Mouse (Mus musculus) ES-E14 (cell line): ENCODE measurements around the gene Dll3. TPM values are rescaled to one million over a fixed set of nuclear protein-coding genes. Genes with fewer than 3 reads are reported as not detected.
"Not testable (repeated sequence)": the region's sequence is repeated elsewhere in the genome, so short reads cannot be mapped to it uniquely, and the experiment has no call there.

Source experiments
- DNase-seq: peaks from one replicate; pipeline ENCODE4 v3.0.0-alpha.2; 2013; ENCODE audit warnings: low read depth, low spot score
- H3K27ac ChIP-seq: 2 replicates; pipeline ENCODE4 v1.5.1; 2012; ENCODE audit warnings: low read depth, mild to moderate bottlenecking, low read length, moderate library complexity, mixed read lengths; ENCODE audit not compliant: poor library complexity, insufficient read depth, severe bottlenecking
- H3K36me3 ChIP-seq: 2 replicates; pipeline ENCODE4 v1.6.1; 2012; ENCODE audit warnings: mild to moderate bottlenecking, low read length, moderate library complexity, mixed read lengths; ENCODE audit not compliant: control insufficient read depth, poor library complexity, insufficient read depth, severe bottlenecking
- H3K4me1 ChIP-seq, 2 experiments: fragments of 150-350 bp in 1 of 2; sonication (generic) in 1 of 2; 2 replicates each; pipeline ENCODE4 v1.6.1; 2012; ENCODE audit warnings: low read length in 2 of 2, mild to moderate bottlenecking in 1 of 2, mixed read lengths in 1 of 2; ENCODE audit not compliant: control insufficient read depth in 2 of 2, insufficient read depth in 2 of 2, poor library complexity in 1 of 2
- H3K4me3 ChIP-seq, 2 experiments: fragments of 150-350 bp in 1 of 2; sonication (generic) in 1 of 2; 2 replicates each; pipeline ENCODE4 v1.5.1; 2012; ENCODE audit warnings: low read length in 2 of 2, low read depth in 1 of 2, mild to moderate bottlenecking in 1 of 2, mixed read lengths in 1 of 2; ENCODE audit not compliant: insufficient read depth in 1 of 2, poor library complexity in 1 of 2, severe bottlenecking in 1 of 2
- H3K9ac ChIP-seq: 2 replicates; pipeline ENCODE4 v1.6.1; 2012; ENCODE audit warnings: low read depth, mild to moderate bottlenecking, low read length, mixed read lengths; ENCODE audit not compliant: poor library complexity, insufficient read depth, severe bottlenecking
- H3K9me3 ChIP-seq: fragments of 150-350 bp; sonication (generic); 2 replicates; pipeline ENCODE4 v1.6.1; 2012; ENCODE audit warnings: low read depth, mild to moderate bottlenecking, low read length; ENCODE audit not compliant: control insufficient read depth, insufficient read depth
- CHD2 ChIP-seq: IDR thresholded peaks from 2 replicates; pipeline ENCODE4 v1.6.1; 2014; ENCODE audit warnings: mild to moderate bottlenecking, low read depth, low read length, inconsistent platforms
- HCFC1 ChIP-seq: IDR thresholded peaks from 2 replicates; pipeline ENCODE4 v1.6.1; 2012; ENCODE audit warnings: low read length, inconsistent platforms, borderline replicate concordance; ENCODE audit not compliant: insufficient read depth
- MAFK ChIP-seq: IDR thresholded peaks from 2 replicates; pipeline ENCODE4 v1.6.1; 2014; ENCODE audit warnings: mild to moderate bottlenecking, low read depth, low read length, inconsistent platforms; ENCODE audit not compliant: insufficient read depth
- ZC3H11A ChIP-seq: IDR thresholded peaks from 2 replicates; pipeline ENCODE4 v1.6.1; 2012; ENCODE audit warnings: low read depth, mild to moderate bottlenecking, inconsistent platforms, low read length, borderline replicate concordance
- ZNF384 ChIP-seq: IDR thresholded peaks from 2 replicates; pipeline ENCODE4 v1.6.1; 2012; ENCODE audit warnings: low read depth, low read length, inconsistent platforms
- in situ Hi-C, 2 experiments: fragments of 600-800 bp; cut with MboI; formaldehyde crosslinking; loops; one replicate each; pipeline ENCODE4 v1.15.1; 2025; ENCODE audit warnings: low sequenced_read_pairs in 2 of 2, inconsistent platforms in 1 of 2; ENCODE audit not compliant: unreplicated experiment in 2 of 2
- total RNA-seq: library from RNA; depleted of rRNA; stranded (reverse); fragments of 300-350 nt; gene quantifications from 2 replicates; pipeline ENCODE4 v1.2.3, GENCODE M21; 2012; rRNA removed

Dll3 gene
- total RNA-seq, 1 experiment, result 4.1 TPM

DNA sequence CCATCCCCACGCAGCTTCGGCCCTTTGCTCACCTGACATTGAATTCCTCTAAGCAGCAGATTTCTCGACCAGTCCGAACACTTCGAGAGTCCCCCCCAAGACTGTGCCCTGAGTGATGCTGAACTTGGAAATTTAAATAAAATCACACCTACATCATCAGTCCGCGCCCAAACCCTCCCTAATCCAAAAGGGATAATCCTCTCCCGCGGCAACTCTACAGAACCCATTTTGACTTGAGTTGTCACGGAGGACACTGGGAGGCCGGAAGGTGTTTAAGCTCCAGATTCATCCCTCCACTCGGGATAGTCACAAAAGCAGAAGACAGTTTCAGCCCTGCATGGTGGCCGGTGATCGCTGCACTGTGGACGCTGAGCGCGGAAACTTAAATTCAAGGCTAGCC is 50.1 kb downstream of the Dll3 start:
- Histone ChIP-seq H3K36me3 (no peaks in the 10 kb centered on the region), H3K27ac (no peak overlapping the region), H3K4me3 (no peak overlapping the region), H3K9me3 (no peaks in the 10 kb centered on the region), H3K9ac (no peak overlapping the region), H3K4me1 (0 out of 4 replicates have a peak, but pooled peaks cover 0 to 2% of the 10 kb centered on the region in 2 experiments)
- no peak for DNase-seq
- no peak for TF ChIP-seq ZC3H11A
- TF ChIP-seq HCFC1, result no peak
- TF ChIP-seq CHD2, result no peak
- TF ChIP-seq MAFK, result no peak
- no peak for TF ChIP-seq ZNF384
- in situ Hi-C loops, result no loop called here

- TF ChIP-seq MAFK (no peak), ZNF384 (no peak), HCFC1 (no peak), ZC3H11A (no peak), CHD2 (no peak)
- DNase-seq, result no peak
- H3K9ac ChIP-seq, result no peak overlapping the region
- no peaks in the 10 kb centered on the region for H3K9me3 ChIP-seq
- H3K27ac ChIP-seq, result no peak overlapping the region
- in situ Hi-C loops, result no loop called here
- H3K4me3 ChIP-seq, result no peak overlapping the region
- 0 out of 4 replicates have a peak, but pooled peaks cover 0 to 2% of the 10 kb centered on the region in 2 experiments for H3K4me1 ChIP-seq
- no peaks in the 10 kb centered on the region for H3K36me3 ChIP-seq
These were observed 53.1 kb downstream of the Dll3 start for GRCm38 (mm10) chr7:28248957-28249356.

- in situ Hi-C loops, DNase-seq: not testable (repeated sequence)
These were observed 58.1 kb downstream of the Dll3 start for GRCm38 (mm10) chr7:28243943-28244342.

More at GRCm38 (mm10) chr7:28243943-28244342, 58.1 kb downstream of the Dll3 start:
- H3K9me3 ChIP-seq, H3K36me3 ChIP-seq, H3K27ac ChIP-seq, H3K4me3 ChIP-seq, H3K9ac ChIP-seq, H3K4me1 ChIP-seq: not testable (repeated sequence)

Other genes with a start within 250 kb of the Dll3 start
- gene Fcgbp, start 231.0 kb downstream of the Dll3 start, total RNA-seq, result 0.85 and 1.2 TPM in 2 replicates
- gene 9530053A07Rik, start 172.8 kb downstream of the Dll3 start, total RNA-seq, result 0.85 and 1.4 TPM in 2 replicates
- 150 and 189 TPM in 2 replicates for gene Fbl, start 132.5 kb downstream of the Dll3 start, total RNA-seq
- gene Dyrk1b, start 122.8 kb downstream of the Dll3 start, total RNA-seq, result 3.9 and 6.3 TPM in 2 replicates
- gene Eid2, start 34.4 kb downstream of the Dll3 start, total RNA-seq, result 15.3 and 18.5 TPM in 2 replicates
- 4.3 and 4.6 TPM in 2 replicates for gene Eid2b, start 24.5 kb downstream of the Dll3 start, total RNA-seq
- gene Selenov, start 11.1 kb downstream of the Dll3 start, total RNA-seq, result 0.16 and 0.58 TPM in 2 replicates
- 124 and 159 TPM in 2 replicates for gene Timm50, start 9.8 kb upstream of the Dll3 start, total RNA-seq
- 83.7 and 87.8 TPM in 2 replicates for gene Supt5, start 36.5 kb upstream of the Dll3 start, total RNA-seq
- gene Rps16, start 48.4 kb upstream of the Dll3 start, total RNA-seq, result 1,678 and 1,740 TPM in 2 replicates
- 15.0 TPM in 2 replicates for gene Plekhg2, start 70.4 kb upstream of the Dll3 start, total RNA-seq
- 3.9 and 5.0 TPM in 2 replicates for gene Zfp36, start 78.0 kb upstream of the Dll3 start, total RNA-seq
- gene Med29, start 90.5 kb upstream of the Dll3 start, total RNA-seq, result 34.8 and 50.8 TPM in 2 replicates
- 74.5 and 83.9 TPM in 2 replicates for gene Paf1, start 90.7 kb upstream of the Dll3 start, total RNA-seq
- gene Gmfg, start 135.2 kb upstream of the Dll3 start, total RNA-seq, result 12.7 and 17.2 TPM in 2 replicates
- 17.1 and 32.6 TPM in 2 replicates for gene Lrfn1, start 149.7 kb upstream of the Dll3 start, total RNA-seq
- not detected in 2 replicates for gene Ifnl2, start 208.2 kb upstream of the Dll3 start, total RNA-seq
- not detected in 2 replicates for gene Ifnl3, start 220.6 kb upstream of the Dll3 start, total RNA-seq
- gene Sycn, start 238.6 kb upstream of the Dll3 start, total RNA-seq, result not detected in 2 replicates
- 0.18 and 0.32 TPM in 2 replicates for gene Nccrp1, start 245.0 kb upstream of the Dll3 start, total RNA-seq